Mouse (Mus musculus) spleen, postnatal 4 days (tissue): ENCODE data around the gene Cdk18.
A peak's percentile ranks its signal among the peaks of the same experiment; 100 is the strongest.

Experiments used
- DNase-seq, 2 experiments: peaks; one replicate each; pipeline ENCODE4 v3.0.0; 2022; ENCODE audit warnings: low spot score in 2 of 2

Gene Cdk18

DNA sequence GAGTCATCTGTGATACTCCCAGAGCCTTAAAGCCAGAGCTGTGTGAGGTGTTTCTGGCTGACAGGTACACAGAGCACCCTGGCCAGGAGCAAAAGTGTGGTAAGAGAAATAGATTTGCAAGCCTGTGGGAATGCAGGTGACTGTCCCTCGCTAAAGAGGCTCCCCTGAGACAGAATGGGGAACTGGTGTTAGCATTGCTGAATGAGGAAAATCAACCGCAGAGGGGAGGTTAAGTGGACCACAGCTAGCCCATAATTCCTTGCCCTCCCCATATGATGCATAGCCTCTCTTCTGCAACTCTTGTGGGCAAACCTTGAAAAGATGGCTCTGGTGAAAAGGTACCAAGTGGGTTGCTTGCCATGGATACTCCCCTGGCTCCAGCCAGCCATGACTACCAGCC is 9.9 kb upstream of the Cdk18 start:
- no peak for DNase-seq

DNA sequence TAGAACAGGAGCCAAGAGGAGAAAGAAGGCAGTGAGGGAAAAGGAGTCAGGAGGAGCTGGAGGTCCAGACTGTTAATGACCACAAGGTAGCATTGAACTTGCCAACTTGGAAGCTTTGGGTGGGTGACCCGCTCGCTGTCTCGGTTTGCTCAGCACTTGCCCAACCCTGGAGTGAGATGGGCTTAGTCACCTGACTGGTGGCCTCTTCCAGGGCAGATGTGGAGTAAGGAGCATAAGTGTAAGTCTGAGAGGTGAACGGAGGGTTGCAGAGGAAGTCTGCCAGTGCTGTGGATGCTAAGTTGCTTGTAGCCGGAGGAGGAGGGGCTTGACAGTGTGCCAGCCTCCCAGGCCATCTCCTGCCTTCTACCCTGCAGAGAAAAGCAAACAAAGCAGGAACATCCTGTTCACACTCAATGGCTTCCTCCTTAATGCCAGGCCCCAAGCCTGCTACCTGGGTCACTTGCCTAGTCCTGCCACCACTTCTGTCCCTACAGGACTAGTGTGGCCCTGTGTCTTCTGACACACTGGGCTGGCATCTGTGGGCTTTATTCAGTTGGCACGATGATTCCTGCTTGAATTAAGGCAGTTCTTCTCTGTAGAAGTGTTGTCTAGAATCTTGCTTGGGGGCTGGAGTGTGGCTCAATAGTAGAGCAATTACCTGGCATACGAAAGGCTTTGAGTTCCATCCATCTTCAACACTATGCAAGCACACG is 6.6 kb upstream of the Cdk18 start:
- DNase-seq, result no peak

DNA sequence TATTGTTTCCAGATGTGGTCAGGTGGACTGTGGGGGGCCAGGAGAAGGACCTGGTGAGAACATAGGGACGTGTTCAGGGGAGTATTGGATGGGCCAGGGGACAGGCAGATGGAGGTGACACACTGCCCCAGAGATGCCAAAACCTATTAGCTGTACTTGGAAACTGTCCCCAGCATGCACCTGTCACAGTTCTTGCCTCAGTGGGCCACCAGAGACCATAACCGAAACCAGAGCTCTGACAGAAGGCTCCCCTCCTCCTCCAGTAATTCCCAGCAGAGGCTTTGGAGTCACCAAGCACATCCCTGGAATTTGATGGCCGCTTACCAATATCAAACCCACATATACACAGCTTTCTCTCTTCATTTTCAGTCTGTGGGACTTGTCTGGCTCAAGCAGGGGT is 5.4 kb upstream of the Cdk18 start:
- no peak for DNase-seq

GRCm38 (mm10) chr1:132144223-132144622 is 4.7 kb upstream of the Cdk18 start:
- no peak for DNase-seq

DNA sequence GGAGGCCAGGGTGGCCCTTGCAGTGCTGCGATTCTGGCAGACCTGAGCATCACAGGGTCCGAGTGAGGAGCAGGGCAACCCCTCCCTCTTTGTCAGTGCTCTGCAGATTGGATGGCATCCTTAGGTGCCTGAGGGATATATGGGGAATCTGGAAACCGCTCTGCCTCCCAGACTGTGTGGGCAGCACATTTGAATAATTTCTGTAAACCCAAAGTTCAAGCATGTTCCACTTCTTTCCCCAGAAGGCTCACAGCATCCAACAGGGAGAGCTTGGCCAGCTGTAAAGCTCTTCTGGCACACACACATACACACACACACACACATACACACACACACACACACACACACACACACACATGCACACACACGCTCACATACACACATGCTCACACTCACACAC is 4.2 kb upstream of the Cdk18 start:
- DNase-seq, result no peak

- DNase-seq, result no peak
Measured at GRCm38 (mm10) chr1:132143079-132143478, 3.6 kb upstream of the Cdk18 start.

GRCm38 (mm10) chr1:132141753-132142152 is 2.3 kb upstream of the Cdk18 start:
- no peak for DNase-seq

GRCm38 (mm10) chr1:132141166-132141565 is 1.7 kb upstream of the Cdk18 start:
- DNase-seq, result no peak

DNA sequence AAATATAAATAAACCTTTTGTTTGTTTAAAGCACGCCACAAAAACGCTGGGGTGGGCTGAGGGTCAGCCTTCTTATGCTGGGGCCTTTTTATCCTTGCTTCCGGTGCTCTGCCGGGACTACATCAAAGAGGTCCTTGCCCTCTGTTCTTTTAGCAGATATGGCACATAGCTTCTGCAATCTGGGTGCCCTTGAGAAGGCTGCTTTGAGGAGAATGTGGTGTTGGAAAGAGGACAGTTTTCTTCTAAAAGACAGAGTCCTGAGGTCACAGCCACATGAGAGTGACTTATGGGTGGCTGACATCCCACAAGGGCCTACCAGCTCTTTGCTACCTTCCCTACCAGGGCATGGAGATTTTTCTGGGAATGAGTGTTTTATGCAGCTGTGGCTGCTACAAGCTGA is 1.1 kb upstream of the Cdk18 start:
- no peak for DNase-seq

DNA sequence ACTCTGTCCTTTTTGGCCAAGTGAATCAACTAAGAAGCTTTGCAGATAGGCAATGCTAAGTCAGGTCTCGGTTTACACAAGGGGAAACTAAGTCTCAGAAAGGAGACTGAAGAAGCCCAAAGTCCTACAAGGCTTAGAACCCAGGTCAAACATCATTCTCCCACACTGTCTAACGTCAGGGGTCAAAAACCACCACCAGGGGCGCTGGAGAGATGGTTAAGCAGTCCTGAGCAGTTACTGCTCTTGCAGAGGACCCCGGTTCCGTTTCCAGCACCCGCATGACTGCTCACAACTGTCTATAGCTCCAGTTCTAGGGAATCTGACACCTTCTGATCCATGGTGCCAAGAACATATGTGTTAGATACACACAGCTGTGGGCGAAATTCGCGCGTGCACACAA is 687 bp upstream of the Cdk18 start:
- peak; percentile 51 to 85 for DNase-seq

DNA sequence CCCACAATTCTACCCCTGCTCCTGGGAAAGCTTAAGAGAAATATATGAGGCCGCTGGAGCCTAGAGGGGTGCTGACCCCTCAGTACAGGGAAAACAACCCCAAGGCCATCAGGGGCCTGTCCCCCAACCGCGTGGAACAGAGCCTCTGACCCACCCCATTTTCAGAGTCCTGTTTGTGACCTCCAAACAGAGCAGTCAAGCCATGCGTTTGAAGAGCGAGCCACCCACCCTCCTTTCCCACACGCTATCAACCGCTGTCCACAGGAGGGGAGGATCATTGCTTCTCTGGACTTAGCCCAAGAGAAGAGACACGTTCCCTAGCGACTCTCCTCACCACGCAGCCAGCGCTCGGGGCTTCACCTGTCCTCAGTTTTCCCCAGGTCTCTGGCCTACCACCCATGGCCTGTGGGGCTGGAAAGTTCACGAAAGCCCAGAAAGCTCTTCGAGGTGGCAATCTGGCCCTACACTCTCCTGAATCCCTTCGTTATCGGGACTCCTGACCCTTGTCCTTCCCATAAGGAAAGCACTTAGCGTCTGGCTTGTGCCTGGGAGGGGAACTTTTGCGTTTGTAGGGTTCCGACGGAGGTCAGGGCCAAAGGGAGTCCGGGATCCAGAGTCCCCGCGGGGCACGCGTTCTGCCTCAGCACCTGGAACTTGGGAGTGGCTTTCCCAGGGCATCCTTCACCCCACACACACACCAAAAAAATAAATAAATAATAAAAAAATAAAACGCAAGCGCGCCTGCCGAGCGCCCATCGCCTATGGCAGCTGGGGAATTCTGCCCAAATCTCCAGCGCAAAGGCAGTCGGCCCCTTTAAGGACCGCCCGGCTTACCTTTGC is 688 bp downstream of the Cdk18 start:
- DNase-seq, result no peak

DNA sequence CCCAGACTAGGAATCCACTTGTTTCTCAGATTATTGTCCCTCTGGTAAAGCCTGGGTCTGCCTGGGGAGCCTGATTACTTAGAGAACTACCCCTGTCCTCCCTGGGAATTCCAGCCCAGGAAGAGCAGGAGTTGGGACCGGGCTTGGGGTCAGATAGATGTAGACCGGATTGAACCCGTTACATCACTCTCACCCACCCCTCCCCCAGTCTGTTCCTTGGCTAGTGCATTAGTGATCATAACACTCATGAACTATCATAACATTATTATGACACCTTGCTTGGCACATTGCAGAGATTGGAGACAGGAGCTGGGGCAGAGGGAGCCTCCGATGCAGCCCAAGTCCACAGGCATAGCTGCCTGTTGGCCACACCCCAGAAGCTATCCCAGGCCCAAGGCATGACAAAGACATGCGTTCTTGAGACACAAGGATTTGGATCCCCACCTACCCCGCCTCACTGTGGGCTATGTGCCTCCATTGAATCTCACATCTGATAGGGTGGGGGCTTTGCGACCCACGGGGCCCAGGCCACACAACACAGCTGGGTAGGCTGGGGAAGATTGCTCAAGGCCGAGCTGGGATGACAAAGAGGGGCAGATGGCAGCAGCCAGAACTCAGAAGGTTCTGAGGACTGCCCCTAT is 1.4 kb downstream of the Cdk18 start:
- DNase-seq, result no peak

DNA sequence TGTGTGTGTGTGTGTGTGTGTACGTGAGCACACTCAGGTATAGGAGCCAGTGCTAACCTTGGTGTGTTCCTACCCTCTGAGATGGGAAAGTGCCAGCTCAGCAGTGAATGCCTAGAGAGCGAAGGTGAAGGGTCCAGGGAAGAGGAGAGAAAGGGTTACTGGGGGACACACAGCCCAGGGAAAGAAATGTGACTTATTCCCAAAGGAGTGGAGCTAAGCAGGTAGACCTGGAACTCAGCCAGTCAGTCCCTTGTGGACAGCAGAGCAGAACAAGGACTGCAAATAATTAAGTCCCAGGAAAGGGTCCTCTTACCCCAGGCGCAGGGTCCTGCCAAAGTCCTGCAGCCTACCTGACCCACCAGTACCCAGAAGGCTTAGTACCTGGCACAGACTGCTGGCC is 2.6 kb downstream of the Cdk18 start:
- no peak for DNase-seq

GRCm38 (mm10) chr1:132135631-132136030 is 3.9 kb downstream of the Cdk18 start:
- DNase-seq, result no peak

GRCm38 (mm10) chr1:132128311-132128710 is 11.2 kb downstream of the Cdk18 start:
- no peak for DNase-seq

GRCm38 (mm10) chr1:132125803-132126405 is 13.6 kb downstream of the Cdk18 start:
- DNase-seq, result no peak

GRCm38 (mm10) chr1:132125249-132125648 is 14.2 kb downstream of the Cdk18 start:
- no peak for DNase-seq

DNA sequence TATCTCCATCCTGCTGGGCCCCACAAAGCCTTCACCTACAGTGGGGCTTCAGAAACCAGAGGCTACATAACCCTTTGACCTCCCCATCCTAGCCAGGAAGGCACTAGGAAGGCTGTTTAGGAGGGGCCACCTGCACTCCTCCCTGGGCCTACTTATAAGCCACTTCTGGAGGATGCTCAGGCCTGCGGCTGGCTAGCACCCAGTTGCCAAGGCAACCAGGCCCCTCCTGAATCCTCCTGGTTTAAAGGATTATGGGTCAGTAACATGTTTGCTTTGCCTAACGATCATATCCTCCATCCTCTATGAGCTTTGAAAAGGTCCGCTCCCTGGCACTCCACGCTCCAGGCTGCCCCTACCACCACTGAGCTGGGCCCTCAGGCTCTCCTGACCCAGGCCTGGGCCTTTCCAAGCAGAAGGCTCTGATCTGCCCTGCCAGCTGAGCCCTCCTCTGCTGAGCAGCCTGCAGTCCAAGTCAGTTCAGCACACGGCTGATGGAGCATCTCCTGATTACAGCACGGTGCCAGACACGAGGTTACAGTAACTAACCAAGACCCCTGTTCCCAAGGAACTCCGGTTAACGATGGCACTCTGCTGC is 16.0 kb downstream of the Cdk18 start:
- DNase-seq, result no peak

GRCm38 (mm10) chr1:132121895-132122294 is 17.6 kb downstream of the Cdk18 start:
- DNase-seq, result no peak

DNA sequence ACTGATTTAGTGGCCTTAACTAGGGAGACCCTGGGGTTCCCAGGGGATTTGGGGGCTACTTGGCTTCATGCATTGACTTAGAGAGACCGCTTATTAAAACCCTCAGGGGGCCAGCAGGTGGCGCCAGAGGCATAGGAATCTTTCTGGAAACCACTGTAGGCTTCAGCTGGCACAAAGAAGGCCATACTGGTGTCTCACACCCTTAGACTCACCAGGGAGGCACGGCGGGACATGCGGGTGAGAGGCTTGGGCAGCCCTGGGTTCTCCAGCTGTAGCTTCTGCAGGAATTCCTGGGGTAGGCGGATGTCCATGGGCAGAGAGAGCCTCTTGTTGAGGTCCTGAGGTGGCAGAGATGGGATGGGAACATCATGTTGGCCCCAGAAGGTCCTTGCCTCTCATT is 18.2 kb downstream of the Cdk18 start:
- peak; percentile 75 to 91 for DNase-seq

GRCm38 (mm10) chr1:132116606-132117005 is 22.9 kb downstream of the Cdk18 start:
- peak; percentile 70 to 92 for DNase-seq

DNA sequence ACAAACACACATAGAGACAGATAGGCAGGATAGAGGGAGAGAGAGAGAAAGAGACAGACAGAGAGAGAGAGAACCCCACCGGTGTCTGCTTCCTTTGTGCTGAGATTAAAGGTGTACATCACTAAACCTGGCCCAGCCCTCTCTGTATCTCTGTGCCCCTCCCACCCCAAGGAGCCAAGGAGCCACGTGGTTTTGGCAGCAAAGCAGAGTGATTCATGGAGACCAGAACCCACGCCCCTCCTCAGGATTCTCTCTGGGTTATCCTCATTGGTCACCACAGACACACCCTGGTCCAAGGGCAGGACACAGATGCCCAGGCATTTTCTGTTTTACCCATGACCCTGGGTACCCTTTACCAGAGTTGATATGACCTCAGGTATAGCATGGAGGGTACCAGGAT is 26.4 kb downstream of the Cdk18 start:
- DNase-seq, result no peak
